Mouse (Mus musculus): Measurements from ENCODE around the gene Ctnna3. TPM values are rescaled to one million over a fixed set of nuclear protein-coding genes. Genes with fewer than 3 reads are reported as not detected.

Gene Ctnna3
- total and polyA plus RNA-seq, 3 experiments, result not detected

DNA sequence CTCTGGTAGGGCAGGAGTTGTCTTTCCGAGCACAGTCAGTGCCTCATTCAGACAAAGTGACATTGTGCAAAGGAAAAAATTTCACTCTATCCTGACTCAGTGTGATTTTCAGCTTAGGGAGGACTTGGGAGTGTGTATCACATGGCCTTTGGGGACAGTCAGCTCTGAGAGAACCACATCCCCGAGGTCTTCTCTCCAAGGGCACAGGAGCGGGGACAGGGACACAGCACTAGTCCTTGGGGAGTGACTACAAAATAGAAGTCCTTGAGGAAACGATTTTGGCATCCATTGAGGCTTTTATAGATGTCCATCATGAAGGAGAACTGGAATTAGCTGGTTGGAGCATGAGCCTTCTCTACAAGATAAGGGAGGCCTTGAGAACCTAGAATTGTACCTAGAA lies 259.8 kb downstream of the Ctnna3 start:
- H3K36me3 ChIP-seq (replicated peaks), result no peaks in the 10 kb centered on the region
- TF ChIP-seq GATA1 (IDR thresholded peaks at IDR 0.05; ENCODE audit: borderline replicate concordance, low read length) (no peak), CTCF (IDR thresholded peaks at IDR 0.05; ENCODE audit: low read depth, low read length) (no peak), GATA2 (IDR thresholded peaks at IDR 0.05; ENCODE audit: borderline replicate concordance, low read depth, low read length) (no peak), POLR2AphosphoS5 (IDR thresholded peaks at IDR 0.05; ENCODE audit: insufficient replicate concordance, low read depth, low read length) (no peak), TAL1 (conservative IDR thresholded peaks at IDR 0.05; ENCODE audit: low read depth, low read length) (no peak)
- no peaks in the 10 kb centered on the region for H3K4me1 ChIP-seq (ENCODE audit: insufficient read depth, low read depth, low read length)
- H3K27me3 ChIP-seq (ENCODE audit: insufficient read depth, low read length), result no peaks in the 10 kb centered on the region
- DNase-seq (ENCODE audit: low spot score), result no peak
- no peak overlapping the region for H3K4me3 ChIP-seq (ENCODE audit: low read depth, low read length)
- peaks cover 3% of the 10 kb centered on the region; the same call in 1 of the 2 replicates for H3K9me3 ChIP-seq (replicated peaks)
- ATAC-seq (ENCODE audit: extremely low read depth, insufficient number of reproducible peaks, low FRiP score, poor library complexity, severe bottlenecking), result no peak

DNA sequence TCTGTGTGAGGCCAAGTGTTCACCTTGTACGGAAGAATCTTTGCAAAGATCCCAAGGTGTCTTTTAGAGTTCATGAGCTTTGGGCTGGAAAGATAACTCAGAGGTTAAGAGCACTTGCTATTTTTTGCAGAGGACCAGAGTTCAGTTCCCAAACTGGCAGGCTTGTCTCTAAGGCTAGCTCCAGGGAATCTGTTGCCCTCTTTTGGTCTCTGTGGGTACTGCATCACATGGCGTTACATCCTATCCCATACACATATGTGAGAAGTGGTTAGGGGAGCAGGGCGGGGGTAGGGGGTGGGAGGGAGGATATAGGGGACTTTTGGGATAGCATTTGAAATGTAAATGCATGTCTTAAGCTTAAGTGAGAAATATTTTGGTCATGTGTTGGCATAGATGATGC lies 262.1 kb downstream of the Ctnna3 start:
- ATAC-seq (ENCODE audit: extremely low read depth, insufficient number of reproducible peaks, low FRiP score, poor library complexity, severe bottlenecking), result no peak

DNA sequence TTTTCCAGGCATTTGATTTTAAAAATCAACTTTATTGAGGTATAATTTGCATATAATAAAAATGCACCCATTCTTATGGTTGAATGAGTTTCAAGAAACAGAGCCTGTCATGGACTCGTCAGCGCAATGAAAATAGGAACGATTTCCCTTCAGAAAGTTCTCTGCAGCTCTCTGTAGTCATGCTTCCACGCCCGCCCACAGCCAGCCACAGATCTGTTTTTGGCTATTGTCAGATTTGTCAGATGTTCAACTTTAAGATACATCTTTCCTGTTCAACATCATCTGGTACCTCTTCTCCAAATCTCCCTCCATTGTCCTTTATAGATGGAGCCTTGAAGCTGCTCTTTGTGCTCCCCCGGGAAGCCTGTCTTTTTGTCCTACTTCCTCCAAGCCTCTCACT lies 280.3 kb downstream of the Ctnna3 start:
- Histone ChIP-seq H3K4me3 (ENCODE audit: low read depth, low read length) (no peak overlapping the region), H3K9me3 (replicated peaks) (peaks cover 2% of the 10 kb centered on the region; the same call in 1 of the 2 replicates), H3K4me1 (ENCODE audit: insufficient read depth, low read depth, low read length) (no peaks in the 10 kb centered on the region), H3K27me3 (ENCODE audit: insufficient read depth, low read length) (no peaks in the 10 kb centered on the region), H3K36me3 (replicated peaks) (no peaks in the 10 kb centered on the region)
- DNase-seq (ENCODE audit: low spot score) (no peak), ATAC-seq (ENCODE audit: extremely low read depth, insufficient number of reproducible peaks, low FRiP score, poor library complexity, severe bottlenecking) (no peak)
- no peak for TF ChIP-seq GATA1 (IDR thresholded peaks at IDR 0.05; ENCODE audit: borderline replicate concordance, low read length)
- no peak for TF ChIP-seq TAL1 (conservative IDR thresholded peaks at IDR 0.05; ENCODE audit: low read depth, low read length)
- no peak for TF ChIP-seq CTCF (IDR thresholded peaks at IDR 0.05; ENCODE audit: low read depth, low read length)
- TF ChIP-seq GATA2 (IDR thresholded peaks at IDR 0.05; ENCODE audit: borderline replicate concordance, low read depth, low read length), result no peak

More for the DNA sequence above, 262.1 kb downstream of the Ctnna3 start:
- H3K4me3 ChIP-seq (ENCODE audit: low read depth, low read length), result no peak overlapping the region
- H3K9me3 ChIP-seq (replicated peaks), result 0 out of 2 replicates have a peak, but pooled peaks cover 3% of the 10 kb centered on the region
- no peak for TF ChIP-seq GATA2 (IDR thresholded peaks at IDR 0.05; ENCODE audit: borderline replicate concordance, low read depth, low read length)
- no peak for TF ChIP-seq GATA1 (IDR thresholded peaks at IDR 0.05; ENCODE audit: borderline replicate concordance, low read length)
- TF ChIP-seq POLR2AphosphoS5 (IDR thresholded peaks at IDR 0.05; ENCODE audit: insufficient replicate concordance, low read depth, low read length), result no peak
- no peaks in the 10 kb centered on the region for H3K27me3 ChIP-seq (ENCODE audit: insufficient read depth, low read length)
- H3K4me1 ChIP-seq (ENCODE audit: insufficient read depth, low read depth, low read length), result no peaks in the 10 kb centered on the region
- DNase-seq (ENCODE audit: low spot score), result no peak
- no peaks in the 10 kb centered on the region for H3K36me3 ChIP-seq (replicated peaks)

DNA sequence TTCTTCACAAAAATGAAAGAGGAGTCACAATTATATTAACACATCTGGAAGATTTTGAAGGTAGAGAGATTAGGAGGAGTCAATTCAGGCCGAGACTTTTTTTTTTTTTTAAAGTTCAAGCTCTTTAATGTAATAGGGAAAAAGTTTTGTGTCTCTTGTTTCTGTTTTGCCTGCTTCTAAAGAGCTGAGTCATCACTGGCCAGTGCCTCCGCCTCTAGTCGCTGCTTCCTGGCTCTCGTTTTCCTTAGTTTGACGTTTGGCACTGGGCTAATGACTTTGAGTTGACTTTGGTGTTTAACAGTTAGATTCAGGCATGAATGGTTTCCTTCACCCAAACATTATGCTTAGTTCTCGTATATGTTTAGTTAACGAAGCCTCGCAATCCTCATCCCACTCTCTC lies 282.6 kb downstream of the Ctnna3 start:
- peaks cover 5% of the 10 kb centered on the region; the same call in 1 of the 2 replicates for H3K9me3 ChIP-seq (replicated peaks)
- no peaks in the 10 kb centered on the region for H3K36me3 ChIP-seq (replicated peaks)
- H3K4me3 ChIP-seq (ENCODE audit: low read depth, low read length), result no peak overlapping the region
- DNase-seq (ENCODE audit: low spot score) (no peak), ATAC-seq (ENCODE audit: extremely low read depth, insufficient number of reproducible peaks, low FRiP score, poor library complexity, severe bottlenecking) (no peak)
- no peaks in the 10 kb centered on the region for H3K27me3 ChIP-seq (ENCODE audit: insufficient read depth, low read length)
- TF ChIP-seq CTCF (IDR thresholded peaks at IDR 0.05; ENCODE audit: low read depth, low read length) (no peak), TAL1 (conservative IDR thresholded peaks at IDR 0.05; ENCODE audit: low read depth, low read length) (no peak), GATA2 (IDR thresholded peaks at IDR 0.05; ENCODE audit: borderline replicate concordance, low read depth, low read length) (no peak), POLR2AphosphoS5 (IDR thresholded peaks at IDR 0.05; ENCODE audit: insufficient replicate concordance, low read depth, low read length) (no peak), GATA1 (IDR thresholded peaks at IDR 0.05; ENCODE audit: borderline replicate concordance, low read length) (no peak)
- H3K4me1 ChIP-seq (ENCODE audit: insufficient read depth, low read depth, low read length), result no peaks in the 10 kb centered on the region

DNA sequence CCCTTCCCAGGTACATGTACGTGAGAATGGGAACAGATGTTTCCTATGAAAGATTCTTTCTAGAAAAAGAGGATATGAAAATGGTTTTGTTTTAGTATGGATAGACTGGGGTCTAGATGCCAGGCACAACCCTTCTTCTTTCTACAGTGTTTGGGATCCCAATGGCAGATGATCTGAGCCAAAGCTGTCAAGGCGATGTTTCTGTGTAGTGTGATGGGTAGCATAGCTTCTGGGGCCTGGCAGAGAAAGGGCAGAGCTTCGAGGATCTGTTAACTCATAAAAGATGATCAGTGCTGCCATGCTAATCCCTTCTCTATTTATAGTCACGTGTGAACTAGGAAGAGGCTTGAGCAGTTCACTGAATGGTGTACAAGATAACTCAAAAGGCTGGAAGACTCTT lies 284.3 kb downstream of the Ctnna3 start:
- no peaks in the 10 kb centered on the region for H3K4me1 ChIP-seq (ENCODE audit: insufficient read depth, low read depth, low read length)
- TF ChIP-seq GATA1 (IDR thresholded peaks at IDR 0.05; ENCODE audit: borderline replicate concordance, low read length) (no peak), TAL1 (conservative IDR thresholded peaks at IDR 0.05; ENCODE audit: low read depth, low read length) (no peak)
- DNase-seq (ENCODE audit: low spot score) (no peak), ATAC-seq (ENCODE audit: extremely low read depth, insufficient number of reproducible peaks, low FRiP score, poor library complexity, severe bottlenecking) (no peak)
- H3K4me3 ChIP-seq (ENCODE audit: low read depth, low read length), result no peak overlapping the region
- H3K9me3 ChIP-seq (replicated peaks), result peaks cover 6% of the 10 kb centered on the region; the same call in 1 of the 2 replicates
- no peaks in the 10 kb centered on the region for H3K27me3 ChIP-seq (ENCODE audit: insufficient read depth, low read length)
- H3K36me3 ChIP-seq (replicated peaks), result no peaks in the 10 kb centered on the region

DNA sequence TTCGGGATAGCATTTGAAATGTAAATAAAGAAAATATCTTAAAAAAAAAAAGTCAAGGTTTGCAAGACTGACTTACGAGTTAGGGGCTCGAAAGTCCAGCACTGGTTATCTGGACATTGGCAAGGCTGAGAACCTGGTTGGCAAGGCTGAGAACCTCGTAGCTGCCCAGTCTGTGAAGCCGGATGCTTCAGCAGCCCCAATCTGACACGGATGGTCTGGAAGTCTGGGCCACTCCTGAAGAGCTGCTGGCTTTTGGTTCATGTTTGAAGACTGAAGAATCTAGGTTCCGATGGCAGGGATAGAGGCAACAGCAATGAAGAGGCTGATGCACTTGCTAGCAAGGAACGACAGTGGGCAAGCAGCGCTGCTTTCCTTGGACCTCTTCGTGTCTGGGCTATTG lies 339.0 kb downstream of the Ctnna3 start:
- Histone ChIP-seq H3K4me3 (ENCODE audit: low read depth, low read length) (no peak overlapping the region), H3K4me1 (ENCODE audit: insufficient read depth, low read depth, low read length) (no peaks in the 10 kb centered on the region), H3K36me3 (replicated peaks) (no peaks in the 10 kb centered on the region), H3K9me3 (replicated peaks) (peaks cover 4% of the 10 kb centered on the region), H3K27me3 (ENCODE audit: insufficient read depth, low read length) (no peaks in the 10 kb centered on the region)
- TF ChIP-seq POLR2AphosphoS5 (IDR thresholded peaks at IDR 0.05; ENCODE audit: insufficient replicate concordance, low read depth, low read length) (no peak), CTCF (IDR thresholded peaks at IDR 0.05; ENCODE audit: low read depth, low read length) (no peak), TAL1 (conservative IDR thresholded peaks at IDR 0.05; ENCODE audit: low read depth, low read length) (no peak), GATA1 (IDR thresholded peaks at IDR 0.05; ENCODE audit: borderline replicate concordance, low read length) (no peak), GATA2 (IDR thresholded peaks at IDR 0.05; ENCODE audit: borderline replicate concordance, low read depth, low read length) (no peak)
- DNase-seq (ENCODE audit: low spot score) (no peak), ATAC-seq (ENCODE audit: extremely low read depth, insufficient number of reproducible peaks, low FRiP score, poor library complexity, severe bottlenecking) (no peak)

DNA sequence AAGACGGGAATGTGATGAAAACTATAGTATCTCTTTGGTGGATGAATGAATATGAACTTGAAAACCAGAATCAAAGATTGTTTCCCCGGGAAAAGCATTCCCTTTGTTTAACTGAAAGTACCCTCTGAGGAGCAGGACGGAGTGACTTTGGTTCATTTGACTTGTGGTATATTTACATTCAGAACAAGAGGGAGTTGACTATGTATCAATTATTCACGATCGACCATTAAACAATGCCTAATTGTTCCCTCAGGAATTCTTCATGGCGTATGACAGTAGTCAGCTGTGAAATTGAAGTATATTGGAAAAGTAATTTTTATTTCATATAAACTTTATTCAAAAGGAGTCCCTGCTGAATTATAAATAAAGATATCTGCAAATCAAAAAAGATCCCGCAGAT lies 341.8 kb downstream of the Ctnna3 start:
- peaks cover 4% of the 10 kb centered on the region for H3K9me3 ChIP-seq (replicated peaks)
- ATAC-seq (ENCODE audit: extremely low read depth, insufficient number of reproducible peaks, low FRiP score, poor library complexity, severe bottlenecking) (no peak), DNase-seq (ENCODE audit: low spot score) (no peak)
- H3K27me3 ChIP-seq (ENCODE audit: insufficient read depth, low read length), result no peaks in the 10 kb centered on the region
- TF ChIP-seq GATA1 (IDR thresholded peaks at IDR 0.05; ENCODE audit: borderline replicate concordance, low read length), result no peak
- TF ChIP-seq POLR2AphosphoS5 (IDR thresholded peaks at IDR 0.05; ENCODE audit: insufficient replicate concordance, low read depth, low read length), result no peak
- no peak for TF ChIP-seq CTCF (IDR thresholded peaks at IDR 0.05; ENCODE audit: low read depth, low read length)
- no peak for TF ChIP-seq GATA2 (IDR thresholded peaks at IDR 0.05; ENCODE audit: borderline replicate concordance, low read depth, low read length)
- no peak for TF ChIP-seq TAL1 (conservative IDR thresholded peaks at IDR 0.05; ENCODE audit: low read depth, low read length)
- no peak overlapping the region for H3K4me3 ChIP-seq (ENCODE audit: low read depth, low read length)
- H3K4me1 ChIP-seq (ENCODE audit: insufficient read depth, low read depth, low read length), result no peaks in the 10 kb centered on the region
- no peaks in the 10 kb centered on the region for H3K36me3 ChIP-seq (replicated peaks)

Measured in G1E (cell line).